ENCODE assay signal across 13 mouse cellular contexts in the genomic region with DNA sequence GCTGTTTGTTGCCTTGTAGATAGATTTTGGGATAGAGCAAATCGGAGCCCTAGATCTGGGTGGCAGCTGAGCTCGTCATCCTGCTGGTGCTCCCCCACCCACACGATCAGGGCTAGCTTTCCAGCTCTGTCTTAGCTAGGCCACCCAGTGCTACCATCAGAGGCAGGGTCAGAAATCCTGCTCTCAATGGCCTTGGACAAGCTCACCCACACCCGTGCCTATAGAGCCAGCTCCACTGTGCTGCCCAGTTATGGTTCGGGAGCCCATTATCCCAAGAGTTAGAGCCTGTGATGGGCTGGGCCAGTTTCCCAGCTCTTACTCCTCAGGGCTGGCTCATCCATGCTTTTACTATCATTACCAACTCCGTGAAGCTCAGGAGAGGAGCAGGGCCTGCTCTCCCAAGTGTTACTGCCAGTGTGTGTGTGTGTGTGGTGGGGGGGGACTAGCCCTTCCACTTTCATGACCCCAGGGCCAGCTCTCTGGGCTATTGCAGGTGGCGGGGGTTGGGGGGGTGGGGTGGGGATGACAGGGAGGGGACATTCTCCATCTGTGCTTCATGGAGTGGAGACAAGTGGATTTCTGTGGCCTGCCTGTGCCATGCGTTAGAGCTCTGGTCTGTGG.
A peak's percentile ranks its signal among the peaks of the same experiment; 100 is the strongest.
DNase-seq lines count a peak whose midpoint lies in the region; ATAC-seq lines count a peak whose summit lies in the region.
"Had no signal": no experiment of that assay in that cellular context is flagged by ENCODE, and none has a peak within 500 bp of the region (broad histone marks: within the 10 kb centered on the region; RNA-seq: fewer than 3 reads in every experiment).

No protein-coding gene starts in this region.

- no peaks in the 10 kb centered on the region for H3K9me3 ChIP-seq in kidney, embryonic 14.5 days (ENCODE audit: control insufficient read depth, low read length)
- no peaks in the 10 kb centered on the region for H3K9me3 ChIP-seq in hindbrain, embryonic 13.5 days
- H3K9me3 ChIP-seq in midbrain, embryonic 10.5 days (replicated peaks) = no peaks in the 10 kb centered on the region
- no peaks in the 10 kb centered on the region for H3K9me3 ChIP-seq in neural tube, embryonic 13.5 days
- H3K9me3 ChIP-seq: embryonic facial prominence, embryonic 13.5 days had no signal

- H3K27me3 ChIP-seq in kidney, embryonic 14.5 days (ENCODE audit: control insufficient read depth, insufficient read depth, low read length) = no peaks in the 10 kb centered on the region
- no peaks in the 10 kb centered on the region for H3K27me3 ChIP-seq in hindbrain, embryonic 13.5 days
- H3K27me3 ChIP-seq in midbrain, embryonic 10.5 days (ENCODE audit: low read depth, poor library complexity, severe bottlenecking) = no peaks in the 10 kb centered on the region
- no peaks in the 10 kb centered on the region for H3K27me3 ChIP-seq in neural tube, embryonic 13.5 days
- H3K27me3 ChIP-seq: embryonic facial prominence, embryonic 13.5 days had no signal

- no peaks in the 10 kb centered on the region for H3K36me3 ChIP-seq in kidney, embryonic 14.5 days (ENCODE audit: control insufficient read depth, insufficient read depth, low read length)
- H3K36me3 ChIP-seq in hindbrain, embryonic 13.5 days = no peaks in the 10 kb centered on the region
- no peaks in the 10 kb centered on the region for H3K36me3 ChIP-seq in midbrain, embryonic 10.5 days
- H3K36me3 ChIP-seq in neural tube, embryonic 13.5 days = no peaks in the 10 kb centered on the region
- H3K36me3 ChIP-seq: embryonic facial prominence, embryonic 13.5 days had no signal

- no peak overlapping the region for H3K4me3 ChIP-seq in kidney, embryonic 14.5 days (ENCODE audit: low read length)
- H3K4me3 ChIP-seq in hindbrain, embryonic 13.5 days = no peak overlapping the region
- no peak overlapping the region for H3K4me3 ChIP-seq in midbrain, embryonic 10.5 days
- no peak overlapping the region for H3K4me3 ChIP-seq in neural tube, embryonic 13.5 days
- H3K4me3 ChIP-seq: embryonic facial prominence, embryonic 13.5 days had no signal

- peaks cover 9% of the 10 kb centered on the region for H3K4me1 ChIP-seq in kidney, embryonic 14.5 days (ENCODE audit: control insufficient read depth, insufficient read depth, low read length)
- H3K4me1 ChIP-seq in hindbrain, embryonic 13.5 days (replicated peaks) = peaks cover 31% of the 10 kb centered on the region
- H3K4me1 ChIP-seq in midbrain, embryonic 10.5 days = peaks cover 56% of the 10 kb centered on the region
- peaks cover 41% of the 10 kb centered on the region for H3K4me1 ChIP-seq in neural tube, embryonic 13.5 days (replicated peaks)

- H3K4me2 ChIP-seq in kidney, embryonic 14.5 days (replicated peaks; ENCODE audit: low read depth, low read length) = no peak overlapping the region
- no peak overlapping the region for H3K4me2 ChIP-seq in hindbrain, embryonic 13.5 days
- no peak overlapping the region for H3K4me2 ChIP-seq in neural tube, embryonic 13.5 days
- H3K4me2 ChIP-seq: embryonic facial prominence, embryonic 13.5 days had no signal

- 66% methylated on average over 8 of the region's 8 CpGs for WGBS in kidney, embryonic 14.5 days
- WGBS in hindbrain, embryonic 13.5 days = 79% methylated on average over 8 of the region's 8 CpGs
- 74% methylated on average over 8 of the region's 8 CpGs for WGBS in midbrain, embryonic 10.5 days
- 67% methylated on average over 8 of the region's 8 CpGs for WGBS in neural tube, embryonic 13.5 days

- DNase-seq in kidney, adult 11 months = no peak
- DNase-seq in midbrain, embryonic 10.5 days (ENCODE audit: low spot score) = no peak
- no peak for DNase-seq in B cell, adult 2 months
- DNase-seq in adrenal gland, adult (ENCODE audit: inconsistent age in 2 of 2, low spot score in 1 of 2) = no peak
- DNase-seq: cerebellum, adult 8-10 months; kidney, postnatal 10 days; lung, adult 18-20 months; thymus, postnatal 14 days had no signal

- ATAC-seq in kidney, embryonic 14.5 days (ENCODE audit: low FRiP score, low TSS enrichment) = 0 out of 2 replicates have a peak, but pooled peaks have one; percentile 32
- ATAC-seq in hindbrain, embryonic 13.5 days (ENCODE audit: low FRiP score) = peak; percentile 50; the same call in 1 of the 2 replicates
- peak; percentile 51; the same call in 1 of the 2 replicates for ATAC-seq in neural tube, embryonic 13.5 days (ENCODE audit: low read depth)

- no peak overlapping the region for H3K9ac ChIP-seq in kidney, embryonic 14.5 days (ENCODE audit: low read depth, low read length)
- H3K9ac ChIP-seq in hindbrain, embryonic 13.5 days = no peak overlapping the region
- no peak overlapping the region for H3K9ac ChIP-seq in neural tube, embryonic 13.5 days
- H3K9ac ChIP-seq: embryonic facial prominence, embryonic 13.5 days had no signal

- H3K27ac ChIP-seq in kidney, embryonic 14.5 days (ENCODE audit: low read depth, low read length) = no peak overlapping the region
- H3K27ac ChIP-seq in hindbrain, embryonic 13.5 days = no peak overlapping the region
- peak overlapping the region; percentile 64 for H3K27ac ChIP-seq in midbrain, embryonic 10.5 days (replicated peaks)
- H3K27ac ChIP-seq in neural tube, embryonic 13.5 days (replicated peaks) = no peak overlapping the region
- H3K27ac ChIP-seq: embryonic facial prominence, embryonic 13.5 days; macrophage had no signal
